Mouse (Mus musculus) CD8-positive naive resting alpha-beta T cell, adult 2 months (primary cell): Measurements from ENCODE around the gene Extl1.

Source experiments
- DNase-seq, 2 experiments: peaks; one replicate each; pipeline ENCODE4 v3.0.0; 2022; ENCODE audit warnings: low read depth in 2 of 2, low spot score in 2 of 2

Extl1 gene

DNA sequence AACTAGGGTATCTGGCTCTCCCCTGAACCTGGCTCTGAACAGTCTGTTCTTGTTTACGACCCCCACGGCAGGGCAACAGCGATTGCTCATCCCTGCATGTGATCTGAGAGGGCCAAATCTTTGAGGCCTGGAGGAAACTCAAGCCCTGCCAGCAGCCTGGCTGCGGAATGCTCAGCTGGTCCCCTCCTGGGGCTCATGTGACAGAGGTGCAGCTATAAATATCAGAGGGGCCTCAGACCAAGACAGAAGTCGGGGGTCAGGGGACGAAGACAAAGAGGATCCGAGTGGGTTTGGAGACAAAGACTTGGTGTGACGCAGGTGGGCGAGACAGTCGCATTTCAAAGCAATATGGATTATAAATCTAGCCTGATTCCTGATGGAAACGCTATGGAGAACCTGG lies 68.8 kb downstream of the Extl1 start, which contains the start of gene Trim63:
Trim63 (plus strand) TSS at position 245 of the 400 bp plus-strand sequence.
- DNase-seq = no peak

DNA sequence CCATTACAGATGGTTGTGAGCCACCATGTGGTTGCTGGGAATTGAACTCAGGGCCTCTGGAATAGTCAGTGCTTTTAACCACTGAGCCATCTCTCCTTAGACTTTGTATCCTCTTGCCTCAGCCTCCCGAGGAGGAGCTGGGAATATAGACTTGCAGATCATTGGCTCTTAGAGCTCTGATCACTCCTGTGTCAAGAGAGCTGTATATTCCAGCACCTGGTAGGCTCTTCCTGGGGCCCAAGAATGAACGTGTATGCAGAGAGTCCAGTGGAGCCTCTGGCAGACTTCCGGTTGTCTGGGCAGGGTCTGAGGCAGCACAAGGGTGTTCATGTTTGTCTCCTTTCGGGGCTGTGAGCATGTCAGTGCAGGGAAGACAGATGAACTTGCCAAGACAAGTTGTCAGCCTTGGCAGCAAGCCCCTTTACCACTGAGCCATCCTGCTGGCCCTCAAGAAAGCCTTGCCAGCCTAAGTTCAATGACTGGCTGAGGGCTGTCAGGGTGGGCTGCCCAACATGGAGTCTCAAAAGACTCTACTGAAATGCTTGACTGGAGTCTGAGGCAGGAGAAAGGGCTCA lies 69.5 kb downstream of the Extl1 start:
- DNase-seq = no peak

DNA sequence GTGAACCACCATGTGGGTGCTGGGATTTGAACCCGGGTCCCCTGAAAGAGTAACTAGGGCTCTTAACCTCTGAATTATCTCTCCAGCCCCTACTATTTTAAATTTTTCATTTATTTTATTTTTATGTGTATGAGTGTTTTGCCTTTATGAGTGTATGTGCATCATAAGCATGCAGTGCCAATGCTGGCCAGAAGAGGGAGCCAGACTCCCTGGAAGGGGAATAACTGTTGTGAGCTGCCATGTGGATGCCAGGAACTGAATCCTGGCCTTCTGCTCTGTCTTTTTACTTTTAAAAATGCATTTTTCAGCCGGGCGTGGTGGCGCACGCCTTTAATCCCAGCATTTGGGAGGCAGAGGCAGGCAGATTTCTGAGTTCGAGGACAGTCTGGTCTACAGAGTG lies 70.7 kb downstream of the Extl1 start:
- no peak for DNase-seq

DNA sequence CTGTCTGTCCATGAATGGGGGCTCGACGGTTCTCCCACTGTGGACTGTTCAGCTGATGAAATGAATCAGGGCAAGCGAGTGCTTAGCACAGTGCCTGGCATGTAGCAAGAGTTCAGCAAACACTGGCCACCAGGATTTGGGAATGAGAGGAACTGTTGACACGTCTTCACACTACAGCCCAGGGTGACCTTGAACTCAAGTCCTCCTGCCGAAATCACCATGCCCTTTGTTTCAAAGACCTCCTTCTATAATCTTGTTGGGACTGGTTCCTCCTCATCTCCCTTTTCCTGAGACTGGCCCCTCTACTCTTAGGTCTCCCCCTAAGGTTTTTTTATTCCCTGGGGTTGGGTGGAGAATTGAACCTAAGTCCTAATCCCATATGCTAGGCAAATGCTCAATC lies 71.3 kb downstream of the Extl1 start:
- DNase-seq = no peak

DNA sequence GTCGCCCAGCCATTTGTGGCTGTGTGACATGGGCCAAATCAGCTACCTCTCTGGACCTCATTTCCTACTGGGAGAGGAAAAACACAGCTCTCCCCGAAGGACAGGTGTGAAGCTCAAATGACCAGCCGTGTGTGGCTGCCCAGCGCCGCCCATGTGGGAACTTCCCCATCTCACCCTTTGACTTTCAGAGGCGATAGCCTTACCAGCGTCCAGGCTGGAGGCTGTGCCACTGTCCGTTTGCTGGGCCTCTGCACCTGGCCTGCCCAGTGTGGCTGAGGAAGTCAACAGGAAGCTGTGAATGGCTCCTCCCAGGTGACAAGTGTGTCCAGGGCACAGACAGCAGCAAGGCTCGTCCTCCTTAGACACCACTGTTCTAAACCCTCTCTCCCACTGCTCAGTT lies 71.9 kb downstream of the Extl1 start:
- no peak for DNase-seq

DNA sequence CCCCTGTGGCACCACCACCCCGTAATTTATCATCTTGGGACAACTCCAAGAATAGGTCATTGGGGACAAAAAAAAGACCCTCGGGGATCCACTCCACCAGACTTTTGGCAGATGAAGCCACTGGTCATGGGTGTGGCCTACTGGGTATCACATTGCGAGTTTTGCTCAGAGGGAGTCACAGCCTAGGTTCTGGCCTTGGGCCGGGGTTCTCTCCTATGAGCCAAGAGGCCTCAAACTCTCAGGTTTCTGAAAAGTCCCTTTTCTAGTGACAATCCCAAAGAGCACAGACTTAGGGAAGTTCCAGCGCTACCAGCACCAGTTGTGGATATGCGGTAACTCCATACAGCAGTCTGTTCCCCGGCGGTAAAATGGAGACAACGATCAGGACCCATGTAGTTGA lies 73.0 kb downstream of the Extl1 start:
- DNase-seq = no peak

DNA sequence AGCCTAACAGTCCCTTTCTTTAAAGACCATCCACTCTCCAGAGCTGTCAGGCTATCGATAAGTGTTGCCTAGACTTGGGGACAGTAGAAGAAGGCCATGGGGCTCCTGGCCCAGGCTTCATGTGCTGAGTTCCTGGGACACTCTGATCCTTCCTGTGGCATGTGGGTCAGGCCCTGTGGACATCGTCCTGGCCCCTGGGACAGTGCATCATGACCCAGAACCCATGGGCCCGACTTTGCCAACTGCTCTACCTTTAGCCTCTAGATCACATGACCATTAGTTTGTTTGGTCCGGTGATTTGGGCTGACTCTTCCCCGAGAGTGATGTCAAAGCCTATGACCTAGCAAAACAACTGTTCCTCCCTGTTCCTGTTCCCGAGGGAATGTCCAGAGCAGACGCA lies 73.5 kb downstream of the Extl1 start:
- no peak for DNase-seq

DNA sequence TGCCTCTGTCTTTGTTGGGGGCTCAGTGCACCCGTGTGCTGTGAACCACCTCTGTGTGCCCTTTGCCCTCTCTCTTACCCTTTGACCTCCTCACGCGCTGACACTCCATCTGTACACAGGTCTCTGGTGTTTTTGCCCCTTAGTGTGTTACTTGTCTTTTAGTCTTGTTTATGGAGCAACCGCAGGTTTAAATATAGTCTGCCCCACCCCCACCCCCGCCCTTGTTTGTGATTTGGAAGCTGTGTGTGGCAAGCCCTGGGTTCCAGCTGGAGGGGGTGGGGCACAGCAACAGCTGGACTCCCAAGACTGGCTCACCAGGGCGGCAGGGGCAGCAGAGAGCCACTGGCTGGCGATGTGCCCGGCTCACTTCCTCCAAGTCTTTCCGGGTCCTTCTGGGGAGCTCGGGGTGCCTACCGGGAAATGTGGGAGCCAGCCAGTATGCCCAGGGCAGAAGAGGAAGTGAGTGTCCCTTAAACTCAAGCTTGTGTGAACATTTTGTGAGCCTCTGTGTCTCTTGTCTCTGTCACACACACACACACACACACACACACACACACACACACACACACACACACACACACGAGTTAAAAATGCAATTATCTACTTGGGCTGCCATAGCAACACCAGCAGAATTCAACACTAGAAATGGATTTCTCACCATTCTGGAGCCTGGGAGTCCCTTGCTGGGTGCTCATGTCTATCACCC lies 76.1 kb downstream of the Extl1 start:
- DNase-seq = no peak

DNA sequence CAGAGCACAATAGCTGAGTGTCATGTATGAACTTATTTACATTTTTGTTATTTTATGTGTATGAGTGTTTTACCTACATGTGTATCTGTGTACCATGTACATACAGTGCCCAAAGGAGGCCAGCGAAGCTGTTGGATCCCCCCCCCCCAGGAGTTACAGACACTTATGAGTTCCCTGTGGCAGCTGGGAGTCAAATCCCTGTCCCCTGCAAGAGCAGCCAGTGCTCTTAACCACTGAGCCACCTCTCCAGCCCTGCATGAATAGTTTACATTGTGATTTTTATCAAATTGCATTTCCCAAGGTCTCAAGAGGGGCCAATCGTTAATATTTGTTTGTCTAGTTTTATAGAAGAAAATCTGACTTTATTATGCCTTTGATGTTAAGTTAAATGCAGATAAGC lies 76.7 kb downstream of the Extl1 start:
- DNase-seq = no peak
